Mouse (Mus musculus) lung, embryonic 14.5 days (tissue): ENCODE data around the gene Trim16. TPM values are rescaled to one million over a fixed set of nuclear protein-coding genes. Genes with fewer than 3 reads are reported as not detected.

Experiments used
- ATAC-seq: fragments of 200-750 bp; cut with Nextera tagmentation; 2 replicates; pipeline ENCODE4 v1.8.0; 2017; ENCODE audit warnings: mild to moderate bottlenecking, moderate TSS enrichment, moderate library complexity; ENCODE audit not compliant: insufficient read depth
- DNase-seq: peaks from one replicate; pipeline ENCODE4 v3.0.0-alpha.2; 2015
- H3K27ac ChIP-seq: fragments of 300-500 bp; sonication (generic); 2 replicates; pipeline ENCODE4 v1.5.1; 2014; ENCODE audit warnings: low read depth, mild to moderate bottlenecking, moderate library complexity
- H3K27me3 ChIP-seq: fragments of 300-500 bp; sonication (generic); 2 replicates; pipeline ENCODE4 v1.6.1; 2014; ENCODE audit warnings: low read length, control low read depth; ENCODE audit not compliant: insufficient read depth
- H3K36me3 ChIP-seq: fragments of 300-500 bp; sonication (generic); 2 replicates; pipeline ENCODE4 v1.6.1; 2014; ENCODE audit warnings: control low read depth; ENCODE audit not compliant: insufficient read depth
- H3K4me1 ChIP-seq: fragments of 300-500 bp; sonication (generic); 2 replicates; pipeline ENCODE4 v1.6.1; 2014; ENCODE audit warnings: antibody characterized with exemption, control low read depth; ENCODE audit not compliant: insufficient read depth
- H3K4me2 ChIP-seq: fragments of 300-500 bp; sonication (generic); 2 replicates; pipeline ENCODE4 v1.6.1; 2014; ENCODE audit warnings: mild to moderate bottlenecking
- H3K4me3 ChIP-seq: fragments of 300-500 bp; sonication (generic); 2 replicates; pipeline ENCODE4 v1.5.1; 2014; ENCODE audit warnings: low read depth, low read length
- H3K9ac ChIP-seq: fragments of 300-500 bp; sonication (generic); 2 replicates; pipeline ENCODE4 v1.6.1; 2014
- H3K9me3 ChIP-seq: fragments of 300-500 bp; sonication (generic); 2 replicates; pipeline ENCODE4 v1.6.1; 2016; ENCODE audit warnings: low read depth, low read length, control low read depth
- CTCF ChIP-seq: IDR thresholded peaks from 2 replicates; pipeline ENCODE4 v1.5.1; 2016; ENCODE audit warnings: antibody characterized with exemption, low read depth
- WGBS: fragments of 180-500 bp; shearing (Covaris S2); extraction: QIAGEN DNeasy Blood & Tissue Kit; methylation state at CpG from one replicate; pipeline ENCODE4 v1.1.7; 2014; 5-methylcytosine and 5-hydroxymethylcytosine counted together
- polyA plus RNA-seq: library from polyadenylated mRNA; unstranded; fragments of >200 nt; fragmentation: Nextera tagmentation; extraction: Ambion mirVana; gene quantifications from 2 replicates; pipeline ENCODE4 v1.2.1, GENCODE M21; 2014

Gene Trim16
- polyA plus RNA-seq, result 18.0 and 20.4 TPM in 2 replicates

GRCm38 (mm10) chr11:62820059-62820541, at the start of gene Trim16:
Gene Trim16 (plus strand): TSS chr11:62820231.
- WGBS, result 1% methylated on average over 15 of the region's 15 CpGs
- Histone ChIP-seq H3K36me3 (no peaks in the 10 kb centered on the region), H3K27me3 (no peaks in the 10 kb centered on the region), H3K9me3 (no peaks in the 10 kb centered on the region), H3K9ac (peak within 1 kb of the TSS; percentile 43), H3K4me2 (peak within 1 kb of the TSS; percentile 82), H3K27ac (peak within 1 kb of the TSS; percentile 67), H3K4me3 (peak within 1 kb of the TSS; percentile 45), H3K4me1 (peaks cover 13% of the 10 kb centered on the region; the same call in 1 of the 2 replicates)
- no peak for TF ChIP-seq CTCF
- DNase-seq, result peak; percentile 95
- peak; percentile 90 for ATAC-seq

- WGBS, result 93% methylated on average over 7 of the region's 7 CpGs
- no peak for TF ChIP-seq CTCF
- H3K4me3 ChIP-seq, result no peak overlapping the region
- no peaks in the 10 kb centered on the region for H3K4me1 ChIP-seq
- no peak overlapping the region for H3K9ac ChIP-seq
- H3K27ac ChIP-seq, result no peak overlapping the region
- H3K27me3 ChIP-seq, result no peaks in the 10 kb centered on the region
- peaks cover 37% of the 10 kb centered on the region for H3K9me3 ChIP-seq
- no peak overlapping the region for H3K4me2 ChIP-seq
- H3K36me3 ChIP-seq, result peaks cover 35% of the 10 kb centered on the region
- DNase-seq, result no peak
- ATAC-seq, result no peak
Observed at GRCm38 (mm10) chr11:62776510-62776909, 43.5 kb upstream of the Trim16 start.

- ATAC-seq (peak; percentile 95), DNase-seq (peak; percentile 98)
- no peaks in the 10 kb centered on the region for H3K9me3 ChIP-seq
- H3K36me3 ChIP-seq, result peaks cover 10% of the 10 kb centered on the region
- peak within 1 kb of the TSS; percentile 72 for H3K9ac ChIP-seq
- H3K4me3 ChIP-seq, result peak within 1 kb of the TSS; percentile 55
- H3K4me2 ChIP-seq, result peak within 1 kb of the TSS; percentile 77
- H3K27me3 ChIP-seq, result no peaks in the 10 kb centered on the region
- no peak for TF ChIP-seq CTCF
- 4% methylated on average over 34 of the region's 34 CpGs for WGBS
- H3K4me1 ChIP-seq, result no peaks in the 10 kb centered on the region
- H3K27ac ChIP-seq, result no peak within 1 kb of the TSS
Observed at GRCm38 (mm10) chr11:62788935-62789616, 31.0 kb upstream of the Trim16 start, which contains the start of gene Zfp286. Gene Zfp286 (minus strand): TSS chr11:62789462.

- H3K27me3 ChIP-seq, result no peaks in the 10 kb centered on the region
- no peak overlapping the region for H3K27ac ChIP-seq
- no peak for TF ChIP-seq CTCF
- no peaks in the 10 kb centered on the region for H3K4me1 ChIP-seq
- peak overlapping the region; percentile 55 for H3K4me3 ChIP-seq
- DNase-seq (no peak), ATAC-seq (no peak)
- H3K9me3 ChIP-seq, result no peaks in the 10 kb centered on the region
- peaks cover 5% of the 10 kb centered on the region for H3K36me3 ChIP-seq
- WGBS, result 52% methylated on average over 3 of the region's 3 CpGs
- H3K9ac ChIP-seq, result peak overlapping the region; percentile 38
- peak overlapping the region; percentile 77 for H3K4me2 ChIP-seq
Observed at GRCm38 (mm10) chr11:62789617-62789936, 30.5 kb upstream of the Trim16 start.

- Histone ChIP-seq H3K27ac (no peak overlapping the region), H3K4me1 (no peaks in the 10 kb centered on the region), H3K9me3 (no peaks in the 10 kb centered on the region), H3K4me3 (no peak overlapping the region), H3K27me3 (no peaks in the 10 kb centered on the region), H3K9ac (no peak overlapping the region), H3K36me3 (no peaks in the 10 kb centered on the region), H3K4me2 (peak overlapping the region; percentile 19; the same call in 1 of the 2 replicates)
- DNase-seq (no peak), ATAC-seq (no peak)
- 44% methylated on average over 13 of the region's 13 CpGs for WGBS
- no peak for TF ChIP-seq CTCF
Observed at GRCm38 (mm10) chr11:62804119-62804518, 15.9 kb upstream of the Trim16 start.

- Histone ChIP-seq H3K4me1 (no peaks in the 10 kb centered on the region), H3K4me2 (no peak overlapping the region), H3K36me3 (no peaks in the 10 kb centered on the region), H3K27ac (no peak overlapping the region), H3K27me3 (no peaks in the 10 kb centered on the region), H3K4me3 (no peak overlapping the region), H3K9me3 (no peaks in the 10 kb centered on the region), H3K9ac (no peak overlapping the region)
- WGBS, result 81% methylated on average over 2 of the region's 2 CpGs
- ATAC-seq (no peak), DNase-seq (no peak)
- TF ChIP-seq CTCF, result no peak
Observed at GRCm38 (mm10) chr11:62807965-62808364, 12.1 kb upstream of the Trim16 start.

GRCm38 (mm10) chr11:62809201-62809600, 10.8 kb upstream of the Trim16 start:
- peak; percentile 46 for DNase-seq
- peak; percentile 66 for TF ChIP-seq CTCF
- Histone ChIP-seq H3K27ac (no peak overlapping the region), H3K27me3 (no peaks in the 10 kb centered on the region), H3K4me2 (no peak overlapping the region), H3K9ac (no peak overlapping the region), H3K4me3 (no peak overlapping the region), H3K9me3 (no peaks in the 10 kb centered on the region), H3K4me1 (0 out of 2 replicates have a peak, but pooled peaks cover 5% of the 10 kb centered on the region), H3K36me3 (no peaks in the 10 kb centered on the region)
- WGBS, result 57% methylated on average over 4 of the region's 4 CpGs
- no peak for ATAC-seq
